Mouse (Mus musculus) thymus, postnatal 0 days (tissue): ENCODE data around the gene Etfbkmt. TPM values are rescaled to one million over a fixed set of nuclear protein-coding genes. Genes with fewer than 3 reads are reported as not detected.
"Not testable (repeated sequence)": the region's sequence is repeated elsewhere in the genome, so short reads cannot be mapped to it uniquely, and the experiment has no call there.

Experiments
- DNase-seq: peaks from one replicate; pipeline ENCODE4 v3.0.0-alpha.2; 2015; ENCODE audit warnings: low spot score
- polyA plus RNA-seq: library from polyadenylated mRNA; unstranded; fragments of >200 nt; fragmentation: Nextera tagmentation; extraction: Ambion mirVana; gene quantifications from 2 replicates; pipeline ENCODE4 v1.2.1, GENCODE M21; 2015

Gene Etfbkmt
- polyA plus RNA-seq, 1 experiment from 2014 or later, result 13.3 TPM

DNA sequence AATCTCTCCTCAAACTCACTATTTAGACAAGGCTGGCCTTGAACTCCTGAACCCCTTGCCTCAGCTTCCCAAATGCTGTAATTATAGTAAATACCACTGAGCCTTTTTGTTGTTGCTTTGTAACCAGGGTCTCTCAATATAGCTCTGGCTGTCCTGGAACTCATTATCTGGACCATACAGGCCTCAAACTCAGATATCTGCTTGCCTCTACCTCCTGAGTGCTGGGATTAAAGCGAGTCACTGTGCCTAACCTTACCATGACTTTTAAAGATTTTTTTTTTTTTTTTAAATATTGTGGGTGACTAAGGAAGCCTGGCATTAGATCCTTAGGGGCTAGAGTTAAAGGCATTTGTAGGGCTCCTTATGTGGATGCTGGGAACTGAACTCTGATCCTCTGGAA lies 44.4 kb downstream of the Etfbkmt start:
- DNase-seq, result no peak

DNA sequence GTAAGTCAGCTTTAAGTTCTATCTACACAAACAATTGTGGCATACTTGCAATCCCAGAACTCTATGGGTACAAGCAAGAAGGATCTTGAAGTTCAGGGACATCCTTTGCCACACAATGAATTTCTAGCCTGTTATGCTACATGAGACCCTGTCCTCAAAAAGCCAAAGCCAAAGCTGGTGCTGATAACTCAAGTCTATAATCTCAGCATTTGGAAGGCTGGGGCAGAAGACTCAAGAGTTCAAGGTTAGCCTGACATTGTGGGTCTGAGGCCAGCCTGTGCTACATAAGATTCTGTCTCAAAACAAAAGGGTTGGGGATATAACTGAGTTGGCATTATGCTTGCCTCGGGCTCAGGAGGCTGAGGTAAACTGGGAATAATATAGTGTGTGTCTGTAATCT lies 47.7 kb downstream of the Etfbkmt start:
- no peak for DNase-seq

DNA sequence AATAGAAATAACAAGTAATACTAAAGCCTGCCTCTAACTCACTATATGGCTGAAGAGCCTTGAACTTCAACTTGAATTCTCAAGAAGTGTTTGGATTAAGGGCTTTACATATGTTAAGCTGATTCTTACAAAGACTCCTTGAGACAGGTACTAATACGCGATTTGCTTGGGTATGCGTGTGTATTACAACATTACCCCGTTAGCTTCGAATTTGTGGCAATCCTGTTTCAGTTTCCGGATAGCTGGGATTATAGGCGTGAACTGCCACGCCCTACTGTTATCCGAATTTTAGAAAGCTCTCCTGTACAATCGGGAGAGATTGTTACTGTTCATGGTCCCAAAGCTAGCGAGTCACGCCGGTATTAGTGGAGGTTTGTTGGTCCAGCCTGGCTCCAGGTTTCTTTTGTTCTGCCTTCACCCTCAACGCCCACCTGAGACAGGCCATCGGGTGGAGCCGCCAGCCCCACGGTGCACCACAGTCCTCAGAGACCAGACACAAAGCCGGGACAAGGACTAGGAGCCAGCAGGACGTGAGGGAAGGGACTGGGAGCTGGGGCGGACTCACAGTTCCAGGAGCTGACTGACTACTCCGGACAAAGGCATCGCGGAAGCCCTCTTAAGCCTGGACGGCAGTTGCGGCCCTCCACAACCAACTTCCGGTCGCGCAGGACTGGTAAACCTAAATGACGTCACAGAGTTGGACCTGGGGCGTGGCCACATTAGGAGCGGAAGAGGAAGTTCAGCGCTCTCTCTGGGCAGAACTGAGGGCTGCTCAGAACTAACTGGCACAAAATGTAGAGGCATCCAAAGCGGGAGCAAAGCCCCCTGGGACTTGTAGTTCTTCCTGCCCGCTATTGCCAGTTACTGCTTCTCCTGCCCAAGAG lies 48.6 kb downstream of the Etfbkmt start, which contains the start of gene Amn1:
Gene Amn1 (minus strand): TSS at position 672 of the 884 bp plus-strand sequence.
- peak; percentile 96 for DNase-seq

DNA sequence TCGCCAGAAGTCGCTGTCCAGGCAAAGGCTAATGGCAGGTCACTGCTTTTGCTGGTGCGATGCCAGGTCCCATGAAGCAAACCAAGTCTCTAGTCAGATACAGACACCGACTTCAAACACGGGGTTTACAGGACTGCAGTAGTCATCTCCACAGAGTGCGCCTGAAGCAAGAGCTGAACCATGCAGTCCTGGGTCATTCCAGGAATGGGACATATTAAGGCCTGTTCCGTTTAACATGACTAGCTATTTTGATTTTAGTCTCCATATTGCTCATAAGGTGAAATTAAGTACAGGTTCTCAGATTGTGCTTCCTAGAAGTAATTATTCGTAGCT lies 49.2 kb downstream of the Etfbkmt start:
- DNase-seq, result no peak

DNA sequence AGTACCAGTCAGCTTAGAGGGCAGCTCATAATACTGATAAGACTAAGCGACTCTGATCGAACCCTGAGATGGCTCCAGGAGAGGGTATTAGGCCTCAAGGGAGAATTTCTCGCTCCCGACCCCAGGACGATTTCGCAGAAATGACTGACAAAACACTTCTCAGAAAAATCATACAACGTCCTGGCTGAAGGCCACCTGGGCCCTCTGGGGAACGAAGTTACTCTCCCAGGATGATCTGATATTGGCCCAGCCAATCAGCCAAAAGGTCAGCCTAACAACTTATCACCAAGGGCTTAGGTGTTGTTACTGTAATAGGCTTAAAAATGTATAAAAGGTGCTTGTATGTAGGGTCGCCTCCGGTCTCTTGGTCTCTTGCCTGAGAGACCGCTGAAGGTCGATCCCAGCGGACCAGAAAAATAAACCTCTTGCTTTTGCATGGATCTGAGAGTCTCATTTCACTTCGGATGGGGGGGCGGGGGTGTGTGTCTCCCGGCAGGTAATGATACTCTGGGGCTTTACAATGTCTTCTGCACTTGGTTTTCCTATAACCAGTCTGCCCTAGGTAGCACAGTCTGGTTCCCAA lies 49.8 kb downstream of the Etfbkmt start:
- DNase-seq, result no peak

DNA sequence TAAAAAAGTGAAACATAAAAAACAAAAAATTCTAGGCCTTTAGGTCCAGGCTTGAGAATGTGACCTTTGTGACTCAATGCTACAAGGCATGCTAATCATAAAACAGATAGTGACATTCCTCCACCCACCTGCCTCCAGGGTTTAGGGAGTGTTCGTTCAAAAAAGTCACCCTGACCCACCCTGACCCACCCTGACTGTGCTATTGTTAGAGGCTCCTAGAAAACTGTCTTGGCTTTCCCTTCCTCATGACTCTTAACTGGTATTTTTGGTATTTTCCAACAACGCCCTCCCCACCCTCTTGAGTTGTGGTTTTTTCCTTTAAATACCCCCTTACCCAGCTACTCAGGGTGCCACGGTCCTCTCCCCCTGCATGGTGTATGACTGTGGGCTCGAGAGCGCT lies 52.3 kb downstream of the Etfbkmt start:
- DNase-seq, result not testable (repeated sequence)

DNA sequence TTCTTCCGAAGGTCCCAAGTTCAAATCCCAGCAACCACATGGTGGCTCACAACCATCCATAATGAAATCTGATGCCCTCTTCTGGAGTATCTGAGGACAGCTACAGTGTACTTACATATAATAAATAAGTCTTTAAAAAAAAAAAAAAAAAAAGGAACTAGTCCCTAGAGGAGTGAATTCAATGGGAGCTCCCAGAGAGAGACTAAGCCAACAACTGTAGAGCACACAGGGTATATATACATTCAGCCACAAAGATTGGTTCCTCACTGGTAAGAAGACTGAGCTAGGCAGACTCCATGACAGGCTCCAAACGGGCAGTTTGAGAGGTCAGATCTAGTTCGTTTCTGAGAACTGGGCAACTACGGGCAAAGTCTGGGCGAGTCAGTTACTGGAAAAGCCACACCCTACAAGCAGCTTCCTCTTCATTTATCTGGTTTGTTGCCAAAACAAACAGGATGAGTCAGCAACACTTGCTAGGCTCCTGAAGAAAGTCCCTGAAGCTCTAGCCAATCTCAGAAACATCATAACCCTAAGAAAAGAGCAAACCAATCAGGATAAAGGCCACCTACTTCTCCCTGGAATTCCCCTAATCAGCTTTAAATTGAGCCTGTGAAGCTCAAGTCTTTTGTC lies 53.7 kb downstream of the Etfbkmt start:
- DNase-seq, result peak; percentile 21

DNA sequence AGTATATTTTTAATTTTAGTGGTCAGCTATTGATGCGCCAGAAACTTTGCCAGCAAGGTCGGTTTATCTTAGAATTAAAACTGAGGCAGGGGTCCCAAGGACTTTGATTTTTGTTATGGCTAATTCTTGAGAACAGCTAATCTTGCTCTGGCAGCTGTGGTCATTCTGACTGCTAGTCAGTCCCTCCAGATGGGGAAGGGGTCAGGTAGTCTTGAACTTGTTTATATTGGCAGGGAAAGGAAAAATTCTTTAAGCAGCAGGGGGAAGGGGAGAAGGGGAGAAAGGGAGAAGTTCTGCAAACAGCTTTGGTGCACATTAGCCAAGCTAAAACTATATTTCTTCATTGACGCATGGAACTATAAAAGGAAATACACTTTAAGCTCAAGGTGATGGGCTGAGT lies 57.5 kb downstream of the Etfbkmt start:
- no peak for DNase-seq

DNA sequence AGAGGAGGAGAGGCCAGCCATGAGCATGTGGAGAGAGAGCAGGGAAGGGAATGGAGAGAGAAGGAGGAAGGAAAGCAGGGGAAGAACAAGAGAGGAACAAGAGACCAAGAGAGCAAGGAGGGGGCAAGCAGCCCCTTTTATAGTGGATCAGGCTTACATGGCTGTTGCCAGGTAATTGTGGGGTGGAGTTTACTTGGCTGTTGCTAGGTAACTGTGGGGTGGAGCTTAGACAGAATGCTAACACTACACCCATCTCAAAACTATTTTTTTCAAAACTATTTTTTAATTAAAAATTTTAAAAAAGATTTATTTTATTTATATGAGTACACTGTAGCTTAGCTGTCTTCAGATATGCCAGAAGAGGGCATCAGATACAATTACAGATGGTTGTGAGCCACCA lies 58.9 kb downstream of the Etfbkmt start:
- DNase-seq, result no peak

Other genes starting within 250 kb of the Etfbkmt start
- 7.2 and 7.6 TPM in 2 replicates for gene Caprin2, start 243.6 kb upstream of the Etfbkmt start, polyA plus RNA-seq
- 79.5 and 80.9 TPM in 2 replicates for gene Sinhcaf, start 193.4 kb upstream of the Etfbkmt start, polyA plus RNA-seq
- gene Dennd5b, start 38.2 kb upstream of the Etfbkmt start, polyA plus RNA-seq, result 1.3 and 1.8 TPM in 2 replicates
- not detected in 2 replicates for gene Gm10203, start 9.7 kb upstream of the Etfbkmt start, polyA plus RNA-seq
- gene Amn1, start 48.9 kb downstream of the Etfbkmt start, polyA plus RNA-seq, result 23.8 and 26.7 TPM in 2 replicates
- gene Resf1, start 169.6 kb downstream of the Etfbkmt start, polyA plus RNA-seq, result 44.5 and 45.9 TPM in 2 replicates